9 mouse cellular contexts compared by ENCODE assay signal in the genomic region with DNA sequence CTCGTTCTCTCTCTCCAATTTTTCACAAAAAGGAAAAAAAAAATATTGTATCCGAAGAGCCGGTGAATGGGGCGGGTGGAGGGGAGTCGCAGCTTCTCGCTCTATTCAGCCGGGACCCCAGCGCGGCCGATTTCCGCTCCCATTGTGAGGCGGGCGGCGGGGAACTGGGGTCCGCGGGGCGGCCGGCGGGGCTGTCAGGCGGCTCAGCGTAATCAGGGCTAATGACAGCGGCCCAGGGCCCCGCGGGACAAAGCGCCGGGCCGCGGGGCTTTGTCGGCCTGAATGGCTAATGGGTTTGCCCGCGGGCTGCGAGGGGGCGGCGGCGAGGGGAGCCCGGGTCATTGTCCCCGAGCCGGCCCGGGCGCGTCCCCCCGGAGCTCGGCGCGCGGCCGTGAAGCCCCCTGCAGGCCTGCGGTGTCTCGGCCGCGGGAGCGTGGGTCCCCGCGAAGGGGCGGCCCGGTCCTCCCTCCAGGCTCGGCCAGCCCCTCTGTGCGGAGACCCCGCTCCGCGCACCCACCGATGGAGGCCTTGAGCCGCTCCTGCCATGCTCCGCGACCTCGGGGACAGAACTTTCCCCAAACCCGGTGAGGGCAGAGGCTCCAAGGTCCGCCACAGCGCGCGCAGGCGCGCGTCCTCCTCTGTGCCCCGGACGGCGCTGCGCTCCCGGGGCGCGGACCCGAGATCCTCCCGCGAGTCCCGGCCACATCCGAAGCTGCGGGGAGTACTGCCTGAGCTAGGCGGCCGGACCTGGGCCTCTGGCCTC. TPM values are rescaled to one million over a fixed set of nuclear protein-coding genes. Genes with fewer than 3 reads are reported as not detected.
DNase-seq lines count a peak whose midpoint lies in the region; ATAC-seq and TF ChIP-seq lines count a peak whose summit lies in the region.
"Had no signal": no experiment of that assay in that cellular context is flagged by ENCODE, and none has a peak within 500 bp of the region (broad histone marks: within the 10 kb centered on the region; RNA-seq: fewer than 3 reads in every experiment).

No protein-coding gene starts in this region.

- no peaks in the 10 kb centered on the region for H3K36me3 ChIP-seq in kidney, postnatal 0 days (ENCODE audit: insufficient read depth, low read length)
- H3K36me3 ChIP-seq in hindbrain, embryonic 15.5 days = no peaks in the 10 kb centered on the region

- H3K4me3 ChIP-seq in kidney, postnatal 0 days (replicated peaks; ENCODE audit: low read depth, low read length) = peak overlapping the region; percentile 36
- peak overlapping the region; percentile 21 for H3K4me3 ChIP-seq in hindbrain, embryonic 15.5 days

- DNase-seq in kidney, postnatal 0 days (ENCODE audit: low spot score) = no peak
- no peak for DNase-seq in kidney, adult 8-10 months
- peak; percentile 83 for DNase-seq in embryo, embryonic 11 days
- peak; percentile 70 for DNase-seq in neural tube, embryonic 10.5 days (ENCODE audit: extremely low spot score, low spot score)
- DNase-seq in layer of hippocampus, adult 11-12 months (ENCODE audit: low spot score) = no peak
- DNase-seq in cerebellum, adult 9-10 months = no peak

- no peaks in the 10 kb centered on the region for H3K9me3 ChIP-seq in kidney, postnatal 0 days (replicated peaks; ENCODE audit: low read length)
- H3K9me3 ChIP-seq in hindbrain, embryonic 15.5 days = no peaks in the 10 kb centered on the region

- H3K4me1 ChIP-seq in kidney, postnatal 0 days (replicated peaks; ENCODE audit: insufficient read depth, low read length) = peaks cover 8% of the 10 kb centered on the region; the same call in 1 of the 2 replicates
- 0 out of 2 replicates have a peak, but pooled peaks cover 7% of the 10 kb centered on the region for H3K4me1 ChIP-seq in hindbrain, embryonic 15.5 days (replicated peaks)

- no peak overlapping the region for H3K9ac ChIP-seq in kidney, postnatal 0 days (ENCODE audit: low read depth, low read length)
- H3K9ac ChIP-seq in hindbrain, embryonic 15.5 days = no peak overlapping the region

- ATAC-seq in kidney, postnatal 0 days (replicated peaks; ENCODE audit: low FRiP score, low read depth) = no peak
- 0 out of 2 replicates have a peak, but pooled peaks have one; percentile 42 for ATAC-seq in hindbrain, embryonic 15.5 days (ENCODE audit: low FRiP score, low read depth)
- no peak for ATAC-seq in erythroid progenitor cell, adult 5-6 weeks (replicated peaks; ENCODE audit: low FRiP score, poor library complexity, severe bottlenecking)

- no peak for TF ChIP-seq CTCF in kidney, postnatal 0 days (IDR thresholded peaks at IDR 0.05; ENCODE audit: low read depth)

- peaks cover 88% of the 10 kb centered on the region for H3K27me3 ChIP-seq in kidney, postnatal 0 days (ENCODE audit: insufficient read depth, low read length)
- H3K27me3 ChIP-seq in hindbrain, embryonic 15.5 days = peaks cover 97% of the 10 kb centered on the region

- no peak overlapping the region for H3K27ac ChIP-seq in kidney, postnatal 0 days
- no peak overlapping the region for H3K27ac ChIP-seq in hindbrain, embryonic 15.5 days (replicated peaks)

- WGBS in kidney, postnatal 0 days = under 1% methylated on average over 74 of the region's 89 CpGs
- WGBS in hindbrain, embryonic 15.5 days = under 1% methylated on average over 79 of the region's 89 CpGs

- peak overlapping the region; percentile 50 for H3K4me2 ChIP-seq in kidney, postnatal 0 days (ENCODE audit: low read length)
- H3K4me2 ChIP-seq in hindbrain, embryonic 15.5 days = peak overlapping the region; percentile 48

RNA-seq across cellular contexts. Expression of gene 4930447C04Rik, which starts 4.9 kb away (rescaled TPM):
- 0.55 and 0.60 TPM in 2 replicates for polyA plus RNA-seq in kidney, postnatal 0 days (2015; fragmentation: Nextera tagmentation; extraction: Ambion mirVana)
- 6.5 and 6.7 TPM in 2 replicates for polyA plus RNA-seq in hindbrain, embryonic 15.5 days (2015; fragmentation: Nextera tagmentation; extraction: Ambion mirVana)
- total RNA-seq in erythroid progenitor cell, adult 5-6 weeks (2015; ENCODE audit: low replicate concordance) = not detected in 2 replicates
- total RNA-seq in erythroid progenitor cell, adult 5-6 weeks (2017; ENCODE audit: low replicate concordance) = not detected in 2 replicates

RNA-seq across cellular contexts. Expression of gene Six6, which starts 5.8 kb away (rescaled TPM):
- not detected in 2 replicates for polyA plus RNA-seq in kidney, postnatal 0 days (2015; fragmentation: Nextera tagmentation; extraction: Ambion mirVana)
- polyA plus RNA-seq in hindbrain, embryonic 15.5 days (2015; fragmentation: Nextera tagmentation; extraction: Ambion mirVana) = not detected in 2 replicates
- not detected in 2 replicates for total RNA-seq in erythroid progenitor cell, adult 5-6 weeks (2015; ENCODE audit: low replicate concordance)
- total RNA-seq in erythroid progenitor cell, adult 5-6 weeks (2017; ENCODE audit: low replicate concordance) = not detected in 2 replicates
- total RNA-seq: adrenal gland, postnatal 36 days had no signal

Comparison
In these comparisons a context has a peak if more than half of its experiments do, and no peak if none do; other contexts are left out.
1. DNase-seq: peak in embryo, embryonic 11 days (single experiment) and neural tube, embryonic 10.5 days (single experiment); none in kidney, postnatal 0 days (single experiment), kidney, adult 8-10 months (0 of 2), layer of hippocampus, adult 11-12 months (single experiment) and cerebellum, adult 9-10 months (single experiment).